Mouse (Mus musculus): ENCODE results near the gene Aoc2.
"Not testable (repeated sequence)": the region's sequence is repeated elsewhere in the genome, so short reads cannot be mapped to it uniquely, and the experiment has no call there.

The Aoc2 gene

GRCm38 (mm10) chr11:101355916-101356315, 31.1 kb downstream of the Aoc2 start:
- DNase-seq (ENCODE audit: low spot score in 2 of 2): no peak

GRCm38 (mm10) chr11:101357505-101358182, 32.8 kb downstream of the Aoc2 start:
- DNase-seq (ENCODE audit: low spot score in 2 of 2): peak; percentile 49 to 74

DNA sequence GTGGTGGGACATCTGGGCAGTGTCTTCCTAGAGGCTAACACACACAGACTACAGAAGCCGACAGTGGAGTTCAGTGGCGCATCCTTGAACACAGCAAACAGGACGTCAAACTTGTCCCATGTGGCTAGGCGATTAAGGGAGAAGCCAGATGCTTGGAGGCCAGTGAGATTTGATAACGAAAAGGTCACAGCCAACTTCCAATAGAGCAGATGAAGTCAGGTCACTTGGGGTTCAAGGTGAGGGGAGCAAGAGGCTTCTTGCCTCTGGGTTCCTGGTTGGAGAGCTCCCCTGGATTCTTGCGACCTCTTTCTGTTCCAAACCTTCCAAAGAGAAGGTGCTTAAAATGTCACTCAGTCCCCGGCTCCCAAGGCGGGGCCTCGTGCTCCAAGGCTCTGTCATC, 34.9 kb downstream of the Aoc2 start:
- no peak for DNase-seq (ENCODE audit: low spot score in 2 of 2)

GRCm38 (mm10) chr11:101360651-101361113, 35.8 kb downstream of the Aoc2 start:
- no peak for DNase-seq (ENCODE audit: low spot score in 2 of 2)

- DNase-seq (ENCODE audit: low spot score in 2 of 2): no peak
Measured at GRCm38 (mm10) chr11:101364531-101364931, 39.7 kb downstream of the Aoc2 start.

DNA sequence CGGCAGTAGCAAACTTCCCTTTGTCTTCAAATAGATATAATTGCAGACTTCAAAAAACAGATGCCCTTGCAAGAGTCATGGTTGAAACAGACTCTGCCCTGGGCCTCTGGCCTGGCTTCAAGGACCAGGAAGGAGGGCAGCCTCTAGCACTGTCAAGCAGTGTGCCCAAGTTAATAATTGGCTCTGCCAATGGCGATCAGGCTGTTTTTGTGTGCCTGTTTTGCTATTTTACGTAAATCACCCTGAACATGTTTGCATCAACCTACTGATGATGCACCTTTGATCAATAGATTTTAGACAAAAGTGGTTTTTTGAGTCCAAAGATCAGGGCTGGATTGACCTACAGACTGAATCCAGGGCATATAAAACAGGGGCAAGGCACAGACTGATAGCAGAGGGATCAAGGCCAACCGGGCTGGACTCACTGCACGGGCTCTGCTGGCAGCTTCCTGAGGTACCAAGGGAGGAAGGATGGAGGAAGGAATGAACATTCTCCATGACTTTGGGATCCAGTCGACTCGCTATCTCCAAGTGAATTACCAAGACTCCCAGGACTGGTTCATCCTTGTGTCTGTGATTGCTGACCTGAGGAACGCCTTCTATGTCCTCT, 42.6 kb downstream of the Aoc2 start, which contains the start of gene G6pc:
Gene G6pc (plus strand): TSS at position 236 of the 610 bp plus-strand sequence.
- DNase-seq (ENCODE audit: low spot score in 2 of 2): no peak

GRCm38 (mm10) chr11:101370141-101370540, 45.3 kb downstream of the Aoc2 start:
- no peak for DNase-seq (ENCODE audit: low spot score in 2 of 2)

DNA sequence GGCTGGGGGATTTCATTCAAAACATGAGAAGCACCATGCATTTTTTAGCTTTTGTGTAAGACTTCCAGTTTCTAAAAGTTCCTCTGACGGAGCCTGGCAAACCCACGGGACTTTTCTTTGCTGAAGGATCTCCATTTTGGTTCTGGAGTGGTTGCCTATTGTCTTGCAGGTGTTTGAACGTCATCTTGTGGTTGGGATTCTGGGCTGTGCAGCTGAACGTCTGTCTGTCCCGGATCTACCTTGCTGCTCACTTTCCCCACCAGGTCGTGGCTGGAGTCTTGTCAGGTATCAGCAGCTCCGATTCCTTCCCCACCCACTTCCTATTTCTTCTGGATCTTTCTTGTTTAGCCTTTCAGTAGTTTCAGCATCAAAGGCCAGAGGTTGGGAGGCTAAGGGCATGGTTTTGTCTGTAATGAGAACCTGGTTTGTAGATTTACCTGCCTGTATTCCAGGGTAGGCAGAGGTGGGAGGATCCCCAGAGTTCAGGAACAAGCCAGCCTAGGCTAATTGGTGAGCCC, 49.6 kb downstream of the Aoc2 start:
- no peak for DNase-seq (ENCODE audit: low spot score in 2 of 2)

DNA sequence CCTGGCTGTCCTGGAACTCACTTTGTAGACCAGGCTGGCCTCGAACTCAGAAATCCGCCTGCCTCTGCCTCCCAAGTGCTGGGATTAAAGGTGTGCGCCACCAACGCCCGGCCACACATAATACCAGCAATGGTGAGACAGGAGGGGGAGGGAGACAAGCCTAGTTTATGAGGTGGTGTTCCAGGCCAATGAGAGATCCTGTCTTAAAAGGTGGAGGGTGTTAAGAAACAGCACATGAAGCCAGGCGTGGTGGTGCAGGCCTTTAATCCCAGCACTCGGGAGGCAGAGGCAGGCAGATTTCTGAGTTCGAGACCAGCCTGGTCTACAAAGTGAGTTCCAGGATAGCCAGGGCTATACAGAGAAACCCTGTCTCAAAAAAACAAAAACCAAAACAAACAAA, 53.3 kb downstream of the Aoc2 start:
- DNase-seq (ENCODE audit: low spot score in 2 of 2): not testable (repeated sequence)

GRCm38 (mm10) chr11:101378926-101379325, 54.1 kb downstream of the Aoc2 start:
- no peak for DNase-seq (ENCODE audit: low spot score in 2 of 2)
